Mouse (Mus musculus) limb, embryonic 10.5 days (tissue): ENCODE data around the gene Dlg2. TPM values are rescaled to one million over a fixed set of nuclear protein-coding genes. Genes with fewer than 3 reads are reported as not detected.

Experiments used
- DNase-seq: peaks from one replicate; pipeline ENCODE4 v3.0.0-alpha.2; 2017; ENCODE audit warnings: low spot score
- H3K27ac ChIP-seq: fragments of 300-500 bp; sonication (generic); 2 replicates; pipeline ENCODE4 v1.5.1; 2016; ENCODE audit warnings: mild to moderate bottlenecking
- H3K27me3 ChIP-seq: fragments of 300-500 bp; sonication (generic); 2 replicates; pipeline ENCODE4 v1.6.1; 2016; ENCODE audit warnings: low read depth, mild to moderate bottlenecking; ENCODE audit not compliant: poor library complexity, severe bottlenecking
- H3K36me3 ChIP-seq: fragments of 300-500 bp; sonication (generic); 2 replicates; pipeline ENCODE4 v1.6.1; 2016; ENCODE audit warnings: mild to moderate bottlenecking, moderate library complexity
- H3K4me1 ChIP-seq: fragments of 300-500 bp; sonication (generic); 2 replicates; pipeline ENCODE4 v1.6.1; 2016
- H3K4me3 ChIP-seq: fragments of 300-500 bp; sonication (generic); 2 replicates; pipeline ENCODE4 v1.5.1; 2016; ENCODE audit warnings: mild to moderate bottlenecking, moderate library complexity
- H3K9me3 ChIP-seq: fragments of 300-500 bp; sonication (generic); replicated peaks from 2 replicates; pipeline ENCODE4 v1.6.1; 2016; ENCODE audit warnings: mild to moderate bottlenecking
- WGBS: fragments of 180-500 bp; shearing (Covaris S2); methylation state at CpG from one replicate; pipeline ENCODE4 v1.1.7; 2016; 5-methylcytosine and 5-hydroxymethylcytosine counted together
- polyA plus RNA-seq: library from polyadenylated mRNA; unstranded; fragments of >200 nt; fragmentation: Nextera tagmentation; extraction: Ambion mirVana; gene quantifications from 2 replicates; pipeline ENCODE4 v1.2.1, GENCODE M21; 2016

Gene Dlg2
- polyA plus RNA-seq, 1 experiment from 2014 or later: 0.53 TPM

DNA sequence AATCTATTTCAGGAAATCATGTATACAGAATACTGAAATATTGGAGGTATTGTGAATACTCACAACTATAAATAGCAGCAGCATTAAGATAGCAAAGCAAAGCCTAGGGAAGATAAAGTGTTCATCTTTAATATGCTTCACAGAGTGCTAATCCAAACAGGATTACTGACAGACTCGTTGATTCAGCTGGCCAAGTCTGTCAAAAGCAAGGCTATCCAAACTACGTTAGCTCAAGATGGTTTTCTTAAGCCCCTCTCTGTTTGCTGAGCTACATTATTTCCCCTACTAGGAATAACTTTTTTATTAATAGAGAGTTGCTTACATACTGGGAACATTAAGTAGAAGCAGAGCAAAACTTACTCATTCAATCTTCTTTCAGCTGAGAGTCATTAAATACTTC lies 1659.2 kb downstream of the Dlg2 start:
- 86% methylated on average over 2 of the region's 2 CpGs for WGBS

DNA sequence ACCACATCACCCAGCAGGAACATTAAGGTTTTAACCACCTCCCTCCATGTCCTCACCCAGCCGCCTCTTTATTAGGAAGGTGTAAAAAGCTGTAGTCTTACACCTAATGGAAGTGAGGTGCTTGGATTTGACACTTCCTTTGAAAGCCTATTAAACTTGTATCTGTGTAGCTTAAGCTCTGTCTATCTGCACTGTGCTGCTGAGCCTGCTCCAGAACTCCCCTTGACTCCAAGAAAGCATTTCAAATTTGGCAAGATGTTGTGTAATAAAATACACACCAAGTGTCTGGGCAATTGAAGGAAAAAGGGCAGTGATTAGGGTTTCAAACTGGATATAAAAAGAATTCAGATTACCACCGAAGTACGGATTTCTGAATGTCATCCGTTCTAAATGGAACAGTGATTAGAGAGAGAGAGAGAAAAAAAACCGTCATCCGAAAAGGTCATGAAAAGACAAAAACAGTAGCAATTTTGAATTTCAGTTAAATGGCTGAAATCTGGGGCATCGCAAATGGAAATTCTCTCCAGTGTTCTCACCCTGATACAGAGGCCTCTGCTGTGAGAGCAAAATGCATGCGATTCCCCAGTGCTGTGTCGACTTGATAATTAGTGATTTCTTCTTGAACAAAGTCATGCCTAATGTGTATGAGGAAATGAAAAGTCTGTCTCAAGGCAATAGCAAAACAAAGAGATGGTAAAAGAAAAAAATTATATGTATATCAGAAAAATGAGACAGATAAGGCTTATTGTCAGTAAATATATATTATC lies 1663.8 kb downstream of the Dlg2 start:
- no peaks in the 10 kb centered on the region for H3K9me3 ChIP-seq
- H3K4me1 ChIP-seq: no peaks in the 10 kb centered on the region
- H3K27me3 ChIP-seq: no peaks in the 10 kb centered on the region
- DNase-seq: no peak
- WGBS: 84% methylated on average over 9 of the region's 9 CpGs
- no peak overlapping the region for H3K27ac ChIP-seq
- H3K4me3 ChIP-seq: no peak overlapping the region
- H3K36me3 ChIP-seq: no peaks in the 10 kb centered on the region

More for the DNA sequence above, 1659.2 kb downstream of the Dlg2 start:
- DNase-seq: no peak
- Histone ChIP-seq H3K9me3 (no peaks in the 10 kb centered on the region), H3K4me1 (no peaks in the 10 kb centered on the region), H3K27ac (no peak overlapping the region), H3K4me3 (no peak overlapping the region), H3K36me3 (no peaks in the 10 kb centered on the region), H3K27me3 (no peaks in the 10 kb centered on the region)

DNA sequence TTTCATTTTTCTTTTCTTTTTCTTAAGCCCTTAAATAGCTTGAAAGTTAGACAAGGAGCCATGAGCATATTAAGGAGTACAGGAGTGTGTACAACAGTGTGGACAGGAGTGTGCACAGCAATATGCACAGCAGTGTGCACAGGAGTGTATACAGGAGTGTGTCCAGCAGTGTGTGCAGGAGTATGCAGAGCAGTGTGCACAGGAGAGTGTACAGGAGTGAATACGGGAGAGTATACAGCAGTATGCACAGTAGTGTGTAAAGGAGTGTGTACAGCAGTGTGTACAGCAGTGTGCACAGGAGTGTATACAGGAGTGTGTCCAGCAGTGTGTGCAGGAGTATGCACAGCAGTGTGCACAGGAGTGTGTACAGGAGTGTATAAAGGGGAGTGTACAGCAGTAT lies 1671.0 kb downstream of the Dlg2 start:
- 95% methylated on average over 1 of the region's 1 CpGs for WGBS
- Histone ChIP-seq H3K4me3 (no peak overlapping the region), H3K27me3 (no peaks in the 10 kb centered on the region), H3K36me3 (no peaks in the 10 kb centered on the region), H3K9me3 (no peaks in the 10 kb centered on the region), H3K27ac (no peak overlapping the region), H3K4me1 (peaks cover 6% of the 10 kb centered on the region; the same call in 1 of the 2 replicates)
- DNase-seq: no peak

DNA sequence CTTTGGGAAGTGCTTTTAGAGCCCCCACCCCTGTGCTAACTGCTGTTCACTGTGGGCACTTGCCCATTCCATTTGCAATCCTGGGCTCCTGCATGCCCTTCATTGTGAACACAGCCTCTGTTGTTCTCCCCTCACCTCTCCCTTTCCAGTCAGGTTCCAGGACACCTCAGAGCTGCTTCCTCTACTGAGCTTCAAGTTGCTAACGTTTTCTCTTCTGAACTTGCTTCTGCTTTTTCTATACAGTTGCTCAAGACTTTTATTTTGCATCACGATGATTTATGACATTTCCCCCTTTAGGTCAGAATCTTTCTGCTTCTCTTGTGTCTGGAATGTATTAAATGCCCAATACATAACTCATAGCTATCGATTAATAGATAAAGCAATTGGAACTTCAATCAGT lies 1674.3 kb downstream of the Dlg2 start:
- H3K36me3 ChIP-seq: no peaks in the 10 kb centered on the region

DNA sequence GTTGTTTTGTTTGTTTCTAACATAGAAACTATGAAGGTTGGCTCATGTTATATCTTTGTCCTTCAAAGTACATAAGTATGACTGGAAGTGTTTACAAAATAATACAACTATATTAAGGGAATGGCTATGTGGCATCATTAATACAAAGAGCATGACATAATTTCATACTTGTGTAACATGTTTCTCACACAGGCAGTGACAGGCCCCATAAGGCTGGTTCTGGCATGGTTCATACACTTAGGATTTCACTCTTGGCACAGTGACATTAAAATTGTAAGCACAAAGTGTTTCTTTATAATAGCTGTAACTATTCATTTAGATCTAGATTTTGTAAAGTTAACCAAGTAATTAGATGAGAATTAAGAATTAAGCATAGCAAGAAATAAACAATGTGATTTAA lies 1678.1 kb downstream of the Dlg2 start:
- DNase-seq: no peak
- Histone ChIP-seq H3K27ac (no peak overlapping the region), H3K4me3 (no peak overlapping the region), H3K36me3 (no peaks in the 10 kb centered on the region), H3K27me3 (no peaks in the 10 kb centered on the region), H3K4me1 (peaks cover 6% of the 10 kb centered on the region; the same call in 1 of the 2 replicates), H3K9me3 (no peaks in the 10 kb centered on the region)

More for the DNA sequence above, 1674.3 kb downstream of the Dlg2 start:
- H3K4me3 ChIP-seq: no peak overlapping the region
- peak; percentile 28 for DNase-seq
- no peaks in the 10 kb centered on the region for H3K27me3 ChIP-seq
- no peaks in the 10 kb centered on the region for H3K9me3 ChIP-seq
- peaks cover 6% of the 10 kb centered on the region; the same call in 1 of the 2 replicates for H3K4me1 ChIP-seq
- no peak overlapping the region for H3K27ac ChIP-seq
- 72% methylated on average over 3 of the region's 3 CpGs for WGBS

DNA sequence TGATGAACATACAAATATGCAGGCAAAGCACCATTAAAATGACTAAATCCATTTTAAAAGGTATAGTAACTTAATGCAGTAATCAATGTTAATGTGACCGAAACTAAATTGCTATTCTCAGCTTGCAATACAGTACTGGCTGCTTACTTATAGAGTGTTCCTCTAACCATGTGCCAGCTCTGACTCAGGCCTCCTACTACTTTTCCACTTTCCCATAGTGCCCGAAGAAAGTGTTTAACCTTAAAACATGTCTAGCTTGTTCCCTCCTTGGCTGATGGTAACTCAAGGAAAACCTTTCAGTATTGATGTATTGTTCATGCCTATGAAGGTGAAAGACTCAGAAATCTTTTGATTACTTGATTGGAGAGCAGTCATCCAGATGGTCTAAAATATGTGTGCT lies 1686.7 kb downstream of the Dlg2 start:
- DNase-seq: no peak
- H3K9me3 ChIP-seq: no peaks in the 10 kb centered on the region
- H3K27ac ChIP-seq: no peak overlapping the region
- no peaks in the 10 kb centered on the region for H3K27me3 ChIP-seq
- 94% methylated on average over 2 of the region's 2 CpGs for WGBS
- no peak overlapping the region for H3K4me3 ChIP-seq
- no peaks in the 10 kb centered on the region for H3K4me1 ChIP-seq
- no peaks in the 10 kb centered on the region for H3K36me3 ChIP-seq

DNA sequence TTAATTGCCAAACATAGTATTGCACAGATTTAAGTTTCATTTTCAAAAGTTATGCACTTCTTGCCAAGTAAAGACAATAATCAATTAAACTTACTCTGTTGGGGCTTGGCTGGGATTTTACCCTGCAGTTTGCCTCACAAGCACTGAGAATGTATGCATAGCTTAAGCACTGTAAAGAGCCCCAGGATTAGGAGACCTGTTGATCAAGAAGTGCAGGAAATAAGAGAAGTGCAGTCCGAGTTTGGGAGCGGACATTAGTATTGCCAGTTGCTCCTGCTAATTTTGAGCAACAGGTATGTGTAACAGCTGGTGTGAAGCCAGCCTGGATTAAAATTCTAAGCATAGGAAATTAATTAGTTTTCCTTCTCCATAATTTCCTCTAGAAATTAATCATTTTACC lies 1687.8 kb downstream of the Dlg2 start:
- DNase-seq: no peak
- H3K27me3 ChIP-seq: no peaks in the 10 kb centered on the region
- WGBS: 82% methylated on average over 2 of the region's 2 CpGs
- no peaks in the 10 kb centered on the region for H3K9me3 ChIP-seq
- H3K4me3 ChIP-seq: no peak overlapping the region
- no peaks in the 10 kb centered on the region for H3K36me3 ChIP-seq
- H3K27ac ChIP-seq: no peak overlapping the region
- no peaks in the 10 kb centered on the region for H3K4me1 ChIP-seq

DNA sequence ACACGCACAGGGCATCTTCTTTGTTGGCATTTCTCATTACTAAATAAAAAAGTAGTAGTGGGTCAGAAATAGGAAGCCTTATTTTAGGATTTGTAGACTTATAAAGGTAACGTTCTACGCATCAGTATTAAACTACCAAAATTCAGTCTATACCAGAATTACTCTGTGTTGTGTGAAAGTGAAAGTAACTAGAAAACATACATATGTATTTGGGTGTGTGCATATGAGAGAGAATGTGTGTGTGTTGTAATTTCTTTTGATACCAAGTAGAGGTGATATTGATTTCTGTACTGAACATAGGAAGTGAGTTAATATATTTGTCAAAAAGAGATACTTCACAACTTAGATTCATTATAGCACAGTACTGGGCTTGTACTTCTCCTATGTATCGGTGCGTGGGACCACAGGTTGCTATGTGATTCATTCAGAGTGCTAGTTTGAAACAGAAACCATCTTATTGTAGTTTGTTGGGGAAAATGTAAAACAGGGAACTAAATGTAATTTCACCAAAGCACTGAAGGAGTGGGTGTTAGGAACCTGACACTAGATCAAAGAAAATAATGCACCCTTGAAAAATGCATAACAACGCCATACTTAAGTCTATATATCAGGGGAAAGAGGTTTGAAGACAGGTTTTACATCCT lies 1688.5 kb downstream of the Dlg2 start:
- H3K4me3 ChIP-seq: no peak overlapping the region
- no peak overlapping the region for H3K27ac ChIP-seq
- WGBS: 86% methylated on average over 6 of the region's 6 CpGs
- no peak for DNase-seq
- no peaks in the 10 kb centered on the region for H3K9me3 ChIP-seq
- H3K27me3 ChIP-seq: no peaks in the 10 kb centered on the region
- H3K4me1 ChIP-seq: no peaks in the 10 kb centered on the region
- H3K36me3 ChIP-seq: no peaks in the 10 kb centered on the region

DNA sequence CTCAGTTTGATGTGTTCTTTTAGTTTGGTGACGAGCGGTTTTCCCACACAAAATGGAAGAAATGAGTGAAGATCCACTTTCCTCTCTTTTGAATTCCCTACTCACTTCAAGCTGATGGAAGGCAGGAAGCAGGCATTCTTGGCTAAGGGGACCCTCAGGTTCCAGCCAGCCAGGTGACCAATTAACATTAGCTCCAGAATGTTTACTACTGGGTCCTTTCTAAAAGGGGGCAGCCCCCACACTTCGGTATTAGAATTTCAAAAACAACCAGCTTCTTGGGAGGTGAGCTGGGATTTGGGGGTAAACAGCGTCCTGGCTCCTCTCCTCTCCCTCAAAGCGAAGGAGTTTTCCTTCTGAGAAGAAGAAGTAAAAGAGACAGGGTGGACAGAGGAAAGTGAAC lies 1703.6 kb downstream of the Dlg2 start:
- WGBS: 25% methylated on average over 5 of the region's 5 CpGs
- H3K9me3 ChIP-seq: no peaks in the 10 kb centered on the region
- H3K27me3 ChIP-seq: peaks cover 43% of the 10 kb centered on the region
- no peak overlapping the region for H3K27ac ChIP-seq
- H3K4me3 ChIP-seq: peak overlapping the region; percentile 51
- peaks cover 27% of the 10 kb centered on the region for H3K4me1 ChIP-seq
- H3K36me3 ChIP-seq: no peaks in the 10 kb centered on the region
- no peak for DNase-seq

DNA sequence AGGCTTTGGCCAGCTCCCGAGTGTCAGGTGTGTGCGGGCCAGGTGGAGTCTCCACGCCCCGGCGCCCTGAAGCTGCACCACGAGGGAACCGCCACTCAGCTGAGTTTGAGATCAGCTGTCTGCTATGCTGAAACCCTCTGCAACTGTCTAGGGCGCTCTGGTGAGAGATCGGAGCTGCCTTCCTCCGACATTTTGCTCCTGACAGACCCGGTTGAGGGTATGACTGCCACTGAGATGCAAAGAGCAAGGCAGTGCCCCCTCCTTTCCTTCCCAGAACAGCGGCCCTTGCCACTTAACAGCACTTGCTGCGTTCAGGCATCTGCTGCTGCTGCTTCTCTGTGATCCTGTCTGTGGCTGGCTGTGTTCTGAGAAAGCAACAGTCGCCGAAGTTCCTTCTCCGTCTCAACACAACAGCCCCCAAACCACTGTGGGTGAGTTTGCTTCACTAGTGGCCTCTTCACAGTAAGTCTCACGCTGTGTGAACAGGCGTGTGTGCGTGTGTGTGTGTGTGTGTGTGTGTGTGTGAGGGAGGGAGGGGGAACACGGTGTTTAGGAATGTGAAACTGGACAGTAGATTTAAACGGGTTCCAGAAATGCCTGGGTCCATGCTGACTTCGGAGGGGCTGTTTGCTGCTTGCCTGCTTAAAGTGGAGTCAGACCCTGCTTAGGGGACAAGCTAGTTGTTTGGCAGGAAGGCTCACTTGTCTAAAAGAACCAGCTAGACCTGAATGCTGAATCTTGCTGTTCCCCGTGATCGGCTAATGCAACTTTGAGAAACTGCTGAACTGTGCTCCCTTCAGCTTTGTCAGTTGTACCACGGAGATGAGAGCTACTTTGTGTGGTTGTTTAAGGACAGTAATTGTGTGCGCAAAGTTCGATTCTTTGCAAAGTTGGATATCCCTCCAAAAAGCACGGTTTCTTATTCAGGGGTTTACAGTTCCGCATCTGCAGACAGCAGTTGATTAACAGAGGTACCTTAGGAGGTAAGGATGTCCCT lies 1704.4 kb downstream of the Dlg2 start:
- H3K27ac ChIP-seq: peak overlapping the region; percentile 25
- no peaks in the 10 kb centered on the region for H3K9me3 ChIP-seq
- peak overlapping the region; percentile 51 for H3K4me3 ChIP-seq
- 19% methylated on average over 29 of the region's 29 CpGs for WGBS
- H3K4me1 ChIP-seq: peaks cover 27% of the 10 kb centered on the region
- peaks cover 43% of the 10 kb centered on the region for H3K27me3 ChIP-seq
- H3K36me3 ChIP-seq: no peaks in the 10 kb centered on the region
- peak; percentile 58 for DNase-seq

DNA sequence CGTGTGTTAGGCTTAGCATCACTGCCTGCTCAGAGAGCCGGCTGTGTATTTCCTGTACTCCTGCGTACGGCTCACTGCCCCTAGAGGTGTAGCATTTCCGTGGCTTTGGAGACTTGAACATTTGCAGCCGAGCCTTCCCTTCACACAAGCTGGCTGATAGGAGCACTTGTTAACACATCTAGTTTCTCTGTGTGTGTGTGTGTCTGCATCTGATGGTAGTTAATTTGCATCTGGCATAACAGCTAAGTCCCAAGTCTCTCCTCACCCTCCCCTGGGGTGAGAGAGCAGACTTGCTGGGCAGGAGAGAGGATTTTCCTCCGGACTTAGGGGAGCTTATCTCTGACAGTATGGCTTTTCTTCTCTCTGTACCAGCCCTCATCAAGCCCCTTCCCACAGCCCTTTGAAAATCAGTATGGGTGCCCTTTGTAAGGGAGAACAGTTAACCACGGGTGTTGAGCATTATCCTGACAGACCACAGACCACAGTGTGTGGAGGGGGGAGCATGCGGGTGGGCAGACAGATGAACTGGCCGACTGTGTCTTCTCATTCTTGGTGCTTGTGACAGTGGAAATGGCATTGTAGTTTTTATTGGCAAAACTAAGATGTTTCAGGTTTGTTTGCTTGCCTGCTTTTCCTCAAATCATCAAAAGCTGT lies 1705.6 kb downstream of the Dlg2 start:
- DNase-seq: peak; percentile 34
- WGBS: 16% methylated on average over 10 of the region's 10 CpGs
- H3K4me1 ChIP-seq: peaks cover 27% of the 10 kb centered on the region
- no peak overlapping the region for H3K27ac ChIP-seq
- peak overlapping the region; percentile 51 for H3K4me3 ChIP-seq
- H3K9me3 ChIP-seq: no peaks in the 10 kb centered on the region
- H3K36me3 ChIP-seq: no peaks in the 10 kb centered on the region
- peaks cover 43% of the 10 kb centered on the region for H3K27me3 ChIP-seq

DNA sequence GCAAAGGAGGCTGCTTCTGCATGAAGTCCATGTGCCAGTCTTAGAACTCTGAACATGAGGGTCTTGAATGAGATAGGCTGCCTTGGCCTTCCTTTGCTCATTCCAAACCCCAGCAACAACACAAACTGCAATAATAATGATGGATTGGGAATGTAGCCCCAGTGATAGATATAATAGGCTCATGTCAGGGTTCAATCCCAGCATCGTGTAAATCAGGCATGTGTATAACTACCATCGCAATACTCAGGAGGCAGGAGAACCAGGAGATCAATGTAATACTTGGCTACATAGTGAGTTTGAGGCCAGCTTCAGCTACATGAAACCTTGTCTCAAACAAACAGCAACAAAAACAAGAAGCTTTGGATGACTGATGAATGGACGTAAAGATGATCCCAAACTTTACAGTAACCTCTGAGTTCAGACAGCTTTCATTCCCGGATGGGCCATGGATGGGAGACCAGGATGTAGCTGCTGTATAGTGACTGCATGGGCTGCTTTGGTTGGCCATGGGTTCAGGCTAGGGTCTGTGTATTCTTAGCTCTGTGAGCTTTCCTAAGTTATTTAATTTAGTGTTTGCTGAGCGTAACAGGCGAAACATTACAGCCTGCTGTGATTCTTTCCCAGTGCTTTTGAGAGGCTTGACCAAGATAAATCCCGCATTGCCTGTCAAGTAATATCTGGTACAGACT lies 1708.0 kb downstream of the Dlg2 start:
- H3K4me1 ChIP-seq: peaks cover 27% of the 10 kb centered on the region
- DNase-seq: no peak
- peaks cover 37% of the 10 kb centered on the region for H3K27me3 ChIP-seq
- H3K27ac ChIP-seq: no peak overlapping the region
- no peak overlapping the region for H3K4me3 ChIP-seq
- 93% methylated on average over 7 of the region's 7 CpGs for WGBS
- H3K9me3 ChIP-seq: no peaks in the 10 kb centered on the region
- no peaks in the 10 kb centered on the region for H3K36me3 ChIP-seq
